Mouse (Mus musculus): ENCODE data around the gene Ckmt2. TPM values are rescaled to one million over a fixed set of nuclear protein-coding genes. Genes with fewer than 3 reads are reported as not detected.
A peak's percentile ranks its signal among the peaks of the same experiment; 100 is the strongest.

The Ckmt2 gene
- polyA plus RNA-seq, 1 experiment from 2014 or later, result 1.8 TPM

- Histone ChIP-seq H3K4me1 (replicated peaks; ENCODE audit: control insufficient read depth, insufficient read depth, low read length) (no peaks in the 10 kb centered on the region), H3K27ac (ENCODE audit: low read length) (no peak overlapping the region), H3K9me3 (ENCODE audit: control insufficient read depth, low read length) (no peaks in the 10 kb centered on the region), H3K9ac (ENCODE audit: low read length) (no peak overlapping the region), H3K4me3 (ENCODE audit: low read length) (no peak overlapping the region), H3K27me3 (ENCODE audit: control insufficient read depth, insufficient read depth, low read depth, low read length) (no peaks in the 10 kb centered on the region), H3K4me2 (ENCODE audit: low read depth, low read length) (no peak overlapping the region), H3K36me3 (ENCODE audit: control insufficient read depth, insufficient read depth, low read length) (no peaks in the 10 kb centered on the region)
- ATAC-seq (ENCODE audit: low read depth), result no peak
- WGBS, result 74% methylated on average over 10 of the region's 10 CpGs
Observed at GRCm38 (mm10) chr13:91877350-91877749, 665 bp upstream of the Ckmt2 start.

- no peaks in the 10 kb centered on the region for H3K27me3 ChIP-seq (ENCODE audit: control insufficient read depth, insufficient read depth, low read depth, low read length)
- no peaks in the 10 kb centered on the region for H3K9me3 ChIP-seq (ENCODE audit: control insufficient read depth, low read length)
- H3K4me2 ChIP-seq (ENCODE audit: low read depth, low read length), result no peak overlapping the region
- no peaks in the 10 kb centered on the region for H3K36me3 ChIP-seq (ENCODE audit: control insufficient read depth, insufficient read depth, low read length)
- no peak overlapping the region for H3K27ac ChIP-seq (ENCODE audit: low read length)
- WGBS, result 42% methylated on average over 2 of the region's 2 CpGs
- no peak overlapping the region for H3K9ac ChIP-seq (ENCODE audit: low read length)
- H3K4me1 ChIP-seq (replicated peaks; ENCODE audit: control insufficient read depth, insufficient read depth, low read length), result no peaks in the 10 kb centered on the region
- no peak for ATAC-seq (ENCODE audit: low read depth)
- no peak overlapping the region for H3K4me3 ChIP-seq (ENCODE audit: low read length)
Observed at GRCm38 (mm10) chr13:91875581-91875980, 1.1 kb downstream of the Ckmt2 start.

- H3K27ac ChIP-seq (ENCODE audit: low read length), result no peak overlapping the region
- no peaks in the 10 kb centered on the region for H3K36me3 ChIP-seq (ENCODE audit: control insufficient read depth, insufficient read depth, low read length)
- H3K9ac ChIP-seq (ENCODE audit: low read length), result no peak overlapping the region
- H3K4me2 ChIP-seq (ENCODE audit: low read depth, low read length), result no peak overlapping the region
- WGBS, result 69% methylated on average over 7 of the region's 7 CpGs
- H3K4me1 ChIP-seq (replicated peaks; ENCODE audit: control insufficient read depth, insufficient read depth, low read length), result no peaks in the 10 kb centered on the region
- no peak overlapping the region for H3K4me3 ChIP-seq (ENCODE audit: low read length)
- no peaks in the 10 kb centered on the region for H3K9me3 ChIP-seq (ENCODE audit: control insufficient read depth, low read length)
- no peaks in the 10 kb centered on the region for H3K27me3 ChIP-seq (ENCODE audit: control insufficient read depth, insufficient read depth, low read depth, low read length)
- ATAC-seq (ENCODE audit: low read depth), result no peak
Observed at GRCm38 (mm10) chr13:91874565-91874964, 2.1 kb downstream of the Ckmt2 start.

GRCm38 (mm10) chr13:91873734-91874329, 2.9 kb downstream of the Ckmt2 start:
- H3K36me3 ChIP-seq (ENCODE audit: control insufficient read depth, insufficient read depth, low read length), result no peaks in the 10 kb centered on the region
- no peak overlapping the region for H3K27ac ChIP-seq (ENCODE audit: low read length)
- no peaks in the 10 kb centered on the region for H3K4me1 ChIP-seq (replicated peaks; ENCODE audit: control insufficient read depth, insufficient read depth, low read length)
- peak; percentile 84 for ATAC-seq (ENCODE audit: low read depth)
- H3K4me2 ChIP-seq (ENCODE audit: low read depth, low read length), result no peak overlapping the region
- no peak overlapping the region for H3K4me3 ChIP-seq (ENCODE audit: low read length)
- WGBS, result 41% methylated on average over 7 of the region's 7 CpGs
- no peaks in the 10 kb centered on the region for H3K27me3 ChIP-seq (ENCODE audit: control insufficient read depth, insufficient read depth, low read depth, low read length)
- no peaks in the 10 kb centered on the region for H3K9me3 ChIP-seq (ENCODE audit: control insufficient read depth, low read length)
- no peak overlapping the region for H3K9ac ChIP-seq (ENCODE audit: low read length)

- Histone ChIP-seq H3K4me2 (ENCODE audit: low read depth, low read length) (no peak overlapping the region), H3K4me1 (replicated peaks; ENCODE audit: control insufficient read depth, insufficient read depth, low read length) (no peaks in the 10 kb centered on the region), H3K27me3 (ENCODE audit: control insufficient read depth, insufficient read depth, low read depth, low read length) (no peaks in the 10 kb centered on the region), H3K36me3 (ENCODE audit: control insufficient read depth, insufficient read depth, low read length) (no peaks in the 10 kb centered on the region), H3K4me3 (ENCODE audit: low read length) (no peak overlapping the region), H3K9ac (ENCODE audit: low read length) (no peak overlapping the region), H3K27ac (ENCODE audit: low read length) (no peak overlapping the region), H3K9me3 (ENCODE audit: control insufficient read depth, low read length) (no peaks in the 10 kb centered on the region)
- 92% methylated on average over 1 of the region's 1 CpGs for WGBS
- ATAC-seq (ENCODE audit: low read depth), result no peak
Observed at GRCm38 (mm10) chr13:91868577-91868976, 8.1 kb downstream of the Ckmt2 start.

- no peak overlapping the region for H3K9ac ChIP-seq (ENCODE audit: low read length)
Observed at GRCm38 (mm10) chr13:91858835-91859234, 17.9 kb downstream of the Ckmt2 start.

GRCm38 (mm10) chr13:91857427-91857826, 19.3 kb downstream of the Ckmt2 start:
- Histone ChIP-seq H3K4me3 (ENCODE audit: low read length) (no peak overlapping the region), H3K27me3 (ENCODE audit: control insufficient read depth, insufficient read depth, low read depth, low read length) (no peaks in the 10 kb centered on the region), H3K27ac (ENCODE audit: low read length) (no peak overlapping the region), H3K4me1 (replicated peaks; ENCODE audit: control insufficient read depth, insufficient read depth, low read length) (no peaks in the 10 kb centered on the region), H3K36me3 (ENCODE audit: control insufficient read depth, insufficient read depth, low read length) (no peaks in the 10 kb centered on the region), H3K4me2 (ENCODE audit: low read depth, low read length) (no peak overlapping the region), H3K9ac (ENCODE audit: low read length) (no peak overlapping the region), H3K9me3 (ENCODE audit: control insufficient read depth, low read length) (no peaks in the 10 kb centered on the region)
- ATAC-seq (ENCODE audit: low read depth), result no peak
- WGBS, result 68% methylated on average over 8 of the region's 8 CpGs

More at GRCm38 (mm10) chr13:91858835-91859234, 17.9 kb downstream of the Ckmt2 start:
- 79% methylated on average over 7 of the region's 7 CpGs for WGBS
- no peaks in the 10 kb centered on the region for H3K36me3 ChIP-seq (ENCODE audit: control insufficient read depth, insufficient read depth, low read length)
- no peak overlapping the region for H3K27ac ChIP-seq (ENCODE audit: low read length)
- no peaks in the 10 kb centered on the region for H3K9me3 ChIP-seq (ENCODE audit: control insufficient read depth, low read length)
- H3K27me3 ChIP-seq (ENCODE audit: control insufficient read depth, insufficient read depth, low read depth, low read length), result no peaks in the 10 kb centered on the region
- H3K4me1 ChIP-seq (replicated peaks; ENCODE audit: control insufficient read depth, insufficient read depth, low read length), result no peaks in the 10 kb centered on the region
- no peak overlapping the region for H3K4me2 ChIP-seq (ENCODE audit: low read depth, low read length)
- no peak overlapping the region for H3K4me3 ChIP-seq (ENCODE audit: low read length)
- no peak for ATAC-seq (ENCODE audit: low read depth)

- H3K27ac ChIP-seq (ENCODE audit: low read length), result no peak overlapping the region
- WGBS, result 51% methylated on average over 3 of the region's 3 CpGs
- no peaks in the 10 kb centered on the region for H3K27me3 ChIP-seq (ENCODE audit: control insufficient read depth, insufficient read depth, low read depth, low read length)
- H3K4me2 ChIP-seq (ENCODE audit: low read depth, low read length), result no peak overlapping the region
- no peak overlapping the region for H3K4me3 ChIP-seq (ENCODE audit: low read length)
- H3K36me3 ChIP-seq (ENCODE audit: control insufficient read depth, insufficient read depth, low read length), result no peaks in the 10 kb centered on the region
- no peak for ATAC-seq (ENCODE audit: low read depth)
- H3K9me3 ChIP-seq (ENCODE audit: control insufficient read depth, low read length), result no peaks in the 10 kb centered on the region
- no peak overlapping the region for H3K9ac ChIP-seq (ENCODE audit: low read length)
- H3K4me1 ChIP-seq (replicated peaks; ENCODE audit: control insufficient read depth, insufficient read depth, low read length), result no peaks in the 10 kb centered on the region
Observed at GRCm38 (mm10) chr13:91854412-91854811, 22.3 kb downstream of the Ckmt2 start.

- Histone ChIP-seq H3K4me2 (ENCODE audit: low read depth, low read length) (no peak overlapping the region), H3K9me3 (ENCODE audit: control insufficient read depth, low read length) (no peaks in the 10 kb centered on the region), H3K9ac (ENCODE audit: low read length) (no peak overlapping the region), H3K4me3 (ENCODE audit: low read length) (no peak overlapping the region), H3K27me3 (ENCODE audit: control insufficient read depth, insufficient read depth, low read depth, low read length) (no peaks in the 10 kb centered on the region), H3K36me3 (ENCODE audit: control insufficient read depth, insufficient read depth, low read length) (no peaks in the 10 kb centered on the region), H3K4me1 (replicated peaks; ENCODE audit: control insufficient read depth, insufficient read depth, low read length) (0 out of 2 replicates have a peak, but pooled peaks cover 3% of the 10 kb centered on the region), H3K27ac (ENCODE audit: low read length) (no peak overlapping the region)
- no peak for ATAC-seq (ENCODE audit: low read depth)
Observed at GRCm38 (mm10) chr13:91827876-91828275, 48.8 kb downstream of the Ckmt2 start.

GRCm38 (mm10) chr13:91826066-91826465, 50.6 kb downstream of the Ckmt2 start:
- Histone ChIP-seq H3K27me3 (ENCODE audit: control insufficient read depth, insufficient read depth, low read depth, low read length) (no peaks in the 10 kb centered on the region), H3K4me3 (ENCODE audit: low read length) (no peak overlapping the region), H3K4me2 (ENCODE audit: low read depth, low read length) (no peak overlapping the region), H3K9me3 (ENCODE audit: control insufficient read depth, low read length) (no peaks in the 10 kb centered on the region), H3K4me1 (replicated peaks; ENCODE audit: control insufficient read depth, insufficient read depth, low read length) (0 out of 2 replicates have a peak, but pooled peaks cover 3% of the 10 kb centered on the region), H3K9ac (ENCODE audit: low read length) (no peak overlapping the region), H3K27ac (ENCODE audit: low read length) (no peak overlapping the region), H3K36me3 (ENCODE audit: control insufficient read depth, insufficient read depth, low read length) (no peaks in the 10 kb centered on the region)
- ATAC-seq (ENCODE audit: low read depth), result no peak
- WGBS, result 78% methylated on average over 2 of the region's 2 CpGs
